Mouse (Mus musculus) limb, embryonic 14.5 days (tissue): Measurements from ENCODE around the gene Rbm20. TPM values are rescaled to one million over a fixed set of nuclear protein-coding genes. Genes with fewer than 3 reads are reported as not detected.

Experiments used
- ATAC-seq: fragments of 200-750 bp; cut with Nextera tagmentation; 2 replicates; pipeline ENCODE4 v1.8.0; 2017; ENCODE audit warnings: low read depth, moderate number of reproducible peaks, moderate TSS enrichment; ENCODE audit not compliant: low FRiP score
- DNase-seq: peaks from one replicate; pipeline ENCODE4 v3.0.0-alpha.2; 2015; ENCODE audit warnings: low spot score
- H3K27ac ChIP-seq: fragments of 300-500 bp; sonication (generic); replicated peaks from 2 replicates; pipeline ENCODE4 v1.5.1; 2014; ENCODE audit warnings: low read depth, mild to moderate bottlenecking, low read length, moderate library complexity, mixed read lengths
- H3K27me3 ChIP-seq: fragments of 300-500 bp; sonication (generic); 2 replicates; pipeline ENCODE4 v1.6.1; 2014; ENCODE audit warnings: low read length, mixed read lengths; ENCODE audit not compliant: control insufficient read depth, insufficient read depth
- H3K36me3 ChIP-seq: fragments of 300-500 bp; sonication (generic); 2 replicates; pipeline ENCODE4 v1.6.1; 2014; ENCODE audit warnings: mild to moderate bottlenecking, low read length, moderate library complexity, mixed read lengths; ENCODE audit not compliant: control insufficient read depth, insufficient read depth
- H3K4me1 ChIP-seq: fragments of 300-500 bp; sonication (generic); 2 replicates; pipeline ENCODE4 v1.6.1; 2014; ENCODE audit warnings: antibody characterized with exemption, low read length, mixed read lengths; ENCODE audit not compliant: control insufficient read depth, insufficient read depth
- H3K4me2 ChIP-seq: fragments of 300-500 bp; sonication (generic); replicated peaks from 2 replicates; pipeline ENCODE4 v1.6.1; 2014; ENCODE audit warnings: low read depth, mild to moderate bottlenecking, low read length, moderate library complexity; ENCODE audit not compliant: severe bottlenecking
- H3K4me3 ChIP-seq: fragments of 300-500 bp; sonication (generic); replicated peaks from 2 replicates; pipeline ENCODE4 v1.5.1; 2014; ENCODE audit warnings: low read length
- H3K9ac ChIP-seq: fragments of 300-500 bp; sonication (generic); 2 replicates; pipeline ENCODE4 v1.6.1; 2014; ENCODE audit warnings: mild to moderate bottlenecking, low read depth, low read length, moderate library complexity; ENCODE audit not compliant: severe bottlenecking
- H3K9me3 ChIP-seq: fragments of 300-500 bp; sonication (generic); 2 replicates; pipeline ENCODE4 v1.6.1; 2016; ENCODE audit warnings: low read length; ENCODE audit not compliant: control insufficient read depth
- POLR2A ChIP-seq: fragments of 200-500 bp; IDR thresholded peaks from 2 replicates; pipeline ENCODE4 v1.8.0; 2012; ENCODE audit warnings: inconsistent platforms, mild to moderate bottlenecking, moderate library complexity, borderline replicate concordance; ENCODE audit not compliant: insufficient read depth, insufficient read length; ENCODE audit errors: extremely low read depth
- WGBS: fragments of 180-500 bp; shearing (Covaris S2); extraction: QIAGEN DNeasy Blood & Tissue Kit; methylation state at CpG from one replicate; pipeline ENCODE4 v1.1.7; 2014; 5-methylcytosine and 5-hydroxymethylcytosine counted together
- polyA plus RNA-seq, 2 experiments: library from polyadenylated mRNA; depleted of rRNA in 1 of 2; stranded (reverse) in 1 of 2; unstranded in 1 of 2; fragments of >200 nt; fragmentation: Nextera tagmentation in 1 of 2; extraction: Ambion mirVana in 1 of 2; gene quantifications; 2 replicates each; pipeline versions ENCODE4 v1.2.1 to v1.2.3; 2012 to 2014

The Rbm20 gene
- polyA plus RNA-seq, 2 experiments, result 5.5 to 10.0 TPM

DNA sequence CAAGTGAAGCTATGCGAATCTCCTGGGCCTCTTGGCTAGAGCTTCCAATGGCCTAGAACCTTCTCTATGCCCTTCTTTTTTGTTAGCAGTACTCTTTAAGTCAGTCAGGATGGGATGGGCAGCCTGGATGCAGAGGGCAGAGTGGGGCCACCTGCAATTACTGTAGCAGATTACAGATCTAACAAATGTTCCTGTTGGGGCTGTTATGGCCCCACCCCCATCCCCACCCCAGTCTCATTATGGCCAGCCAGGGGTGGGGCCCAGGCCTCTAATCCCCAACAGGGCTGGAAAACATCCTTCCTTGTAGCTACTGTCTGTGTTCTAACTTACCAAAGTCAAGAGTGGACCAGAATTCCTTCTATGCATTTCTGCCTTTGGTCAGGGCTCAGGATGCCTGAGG is 191.7 kb downstream of the Rbm20 start:
- TF ChIP-seq POLR2A, result no peak
- Histone ChIP-seq H3K27me3 (no peaks in the 10 kb centered on the region), H3K4me2 (no peak overlapping the region), H3K9me3 (no peaks in the 10 kb centered on the region), H3K4me3 (no peak overlapping the region), H3K4me1 (no peaks in the 10 kb centered on the region), H3K9ac (no peak overlapping the region), H3K36me3 (no peaks in the 10 kb centered on the region), H3K27ac (no peak overlapping the region)
- no peak for DNase-seq
- ATAC-seq, result no peak
- WGBS, result 92% methylated on average over 1 of the region's 1 CpGs

GRCm38 (mm10) chr19:53869427-53870385 is 192.6 kb downstream of the Rbm20 start:
- H3K36me3 ChIP-seq, result no peaks in the 10 kb centered on the region
- DNase-seq (no peak), ATAC-seq (no peak)
- no peaks in the 10 kb centered on the region for H3K4me1 ChIP-seq
- H3K4me2 ChIP-seq, result no peak overlapping the region
- no peak overlapping the region for H3K27ac ChIP-seq
- H3K27me3 ChIP-seq, result no peaks in the 10 kb centered on the region
- WGBS, result 81% methylated on average over 4 of the region's 4 CpGs
- no peak overlapping the region for H3K4me3 ChIP-seq
- no peak for TF ChIP-seq POLR2A
- no peaks in the 10 kb centered on the region for H3K9me3 ChIP-seq
- H3K9ac ChIP-seq, result no peak overlapping the region

GRCm38 (mm10) chr19:53870568-53870967 is 193.5 kb downstream of the Rbm20 start:
- Histone ChIP-seq H3K27ac (no peak overlapping the region), H3K4me2 (no peak overlapping the region), H3K36me3 (no peaks in the 10 kb centered on the region), H3K4me1 (no peaks in the 10 kb centered on the region), H3K4me3 (no peak overlapping the region), H3K9me3 (no peaks in the 10 kb centered on the region), H3K27me3 (no peaks in the 10 kb centered on the region), H3K9ac (no peak overlapping the region)
- ATAC-seq (no peak), DNase-seq (no peak)
- WGBS, result 60% methylated on average over 2 of the region's 2 CpGs
- TF ChIP-seq POLR2A, result no peak

DNA sequence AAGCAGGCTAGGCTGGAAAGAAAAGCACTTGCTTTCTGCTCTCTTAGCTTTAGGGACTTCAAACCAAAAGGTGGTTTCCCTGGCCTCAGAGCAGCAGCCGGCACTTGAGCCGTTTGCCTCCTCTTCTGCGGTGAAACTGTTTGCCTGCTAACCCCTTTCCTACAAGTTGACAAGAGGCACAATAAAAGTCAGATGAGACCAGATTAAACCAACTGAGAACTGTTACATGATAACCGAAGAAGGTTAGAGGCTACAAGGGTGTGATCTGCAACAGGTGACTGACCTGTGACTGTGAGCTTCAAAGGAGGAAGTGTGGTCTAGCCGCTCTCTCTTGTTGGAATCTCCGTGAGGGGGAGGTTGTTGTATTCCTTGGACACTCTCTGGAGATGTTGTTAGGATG is 194.4 kb downstream of the Rbm20 start:
- H3K36me3 ChIP-seq, result no peaks in the 10 kb centered on the region
- H3K9me3 ChIP-seq, result no peaks in the 10 kb centered on the region
- H3K4me1 ChIP-seq, result no peaks in the 10 kb centered on the region
- 74% methylated on average over 6 of the region's 6 CpGs for WGBS
- ATAC-seq, result no peak
- no peak overlapping the region for H3K4me3 ChIP-seq
- H3K27ac ChIP-seq, result no peak overlapping the region
- no peak overlapping the region for H3K9ac ChIP-seq
- no peak overlapping the region for H3K4me2 ChIP-seq
- DNase-seq, result no peak
- TF ChIP-seq POLR2A, result no peak
- H3K27me3 ChIP-seq, result no peaks in the 10 kb centered on the region

- no peak for ATAC-seq
- Histone ChIP-seq H3K4me1 (no peaks in the 10 kb centered on the region), H3K4me2 (no peak overlapping the region), H3K9me3 (no peaks in the 10 kb centered on the region), H3K27me3 (no peaks in the 10 kb centered on the region), H3K27ac (no peak overlapping the region), H3K9ac (no peak overlapping the region), H3K4me3 (no peak overlapping the region), H3K36me3 (no peaks in the 10 kb centered on the region)
- WGBS, result 91% methylated on average over 6 of the region's 6 CpGs
- no peak for TF ChIP-seq POLR2A
- no peak for DNase-seq
Measured at GRCm38 (mm10) chr19:53872994-53873713, 196.0 kb downstream of the Rbm20 start.
